Mouse (Mus musculus) limb, embryonic 14.5 days (tissue): ENCODE data around the gene Ugt2b5. TPM values are rescaled to one million over a fixed set of nuclear protein-coding genes. Genes with fewer than 3 reads are reported as not detected.
"Not testable (repeated sequence)": the region's sequence is repeated elsewhere in the genome, so short reads cannot be mapped to it uniquely, and the experiment has no call there.

Experiments used
- ATAC-seq: fragments of 200-750 bp; cut with Nextera tagmentation; 2 replicates; pipeline ENCODE4 v1.8.0; 2017; ENCODE audit warnings: low read depth, moderate number of reproducible peaks, moderate TSS enrichment; ENCODE audit not compliant: low FRiP score
- DNase-seq: peaks from one replicate; pipeline ENCODE4 v3.0.0-alpha.2; 2015; ENCODE audit warnings: low spot score
- H3K27ac ChIP-seq: fragments of 300-500 bp; sonication (generic); replicated peaks from 2 replicates; pipeline ENCODE4 v1.5.1; 2014; ENCODE audit warnings: low read depth, mild to moderate bottlenecking, low read length, moderate library complexity, mixed read lengths
- H3K27me3 ChIP-seq: fragments of 300-500 bp; sonication (generic); 2 replicates; pipeline ENCODE4 v1.6.1; 2014; ENCODE audit warnings: low read length, mixed read lengths; ENCODE audit not compliant: control insufficient read depth, insufficient read depth
- H3K36me3 ChIP-seq: fragments of 300-500 bp; sonication (generic); 2 replicates; pipeline ENCODE4 v1.6.1; 2014; ENCODE audit warnings: mild to moderate bottlenecking, low read length, moderate library complexity, mixed read lengths; ENCODE audit not compliant: control insufficient read depth, insufficient read depth
- H3K4me1 ChIP-seq: fragments of 300-500 bp; sonication (generic); 2 replicates; pipeline ENCODE4 v1.6.1; 2014; ENCODE audit warnings: antibody characterized with exemption, low read length, mixed read lengths; ENCODE audit not compliant: control insufficient read depth, insufficient read depth
- H3K4me2 ChIP-seq: fragments of 300-500 bp; sonication (generic); replicated peaks from 2 replicates; pipeline ENCODE4 v1.6.1; 2014; ENCODE audit warnings: low read depth, mild to moderate bottlenecking, low read length, moderate library complexity; ENCODE audit not compliant: severe bottlenecking
- H3K4me3 ChIP-seq: fragments of 300-500 bp; sonication (generic); replicated peaks from 2 replicates; pipeline ENCODE4 v1.5.1; 2014; ENCODE audit warnings: low read length
- H3K9ac ChIP-seq: fragments of 300-500 bp; sonication (generic); 2 replicates; pipeline ENCODE4 v1.6.1; 2014; ENCODE audit warnings: mild to moderate bottlenecking, low read depth, low read length, moderate library complexity; ENCODE audit not compliant: severe bottlenecking
- H3K9me3 ChIP-seq: fragments of 300-500 bp; sonication (generic); 2 replicates; pipeline ENCODE4 v1.6.1; 2016; ENCODE audit warnings: low read length; ENCODE audit not compliant: control insufficient read depth
- POLR2A ChIP-seq: fragments of 200-500 bp; IDR thresholded peaks from 2 replicates; pipeline ENCODE4 v1.8.0; 2012; ENCODE audit warnings: inconsistent platforms, mild to moderate bottlenecking, moderate library complexity, borderline replicate concordance; ENCODE audit not compliant: insufficient read depth, insufficient read length; ENCODE audit errors: extremely low read depth
- WGBS: fragments of 180-500 bp; shearing (Covaris S2); extraction: QIAGEN DNeasy Blood & Tissue Kit; methylation state at CpG from one replicate; pipeline ENCODE4 v1.1.7; 2014; 5-methylcytosine and 5-hydroxymethylcytosine counted together
- polyA plus RNA-seq, 2 experiments: library from polyadenylated mRNA; depleted of rRNA in 1 of 2; stranded (reverse) in 1 of 2; unstranded in 1 of 2; fragments of >200 nt; fragmentation: Nextera tagmentation in 1 of 2; extraction: Ambion mirVana in 1 of 2; gene quantifications; 2 replicates each; pipeline versions ENCODE4 v1.2.1 to v1.2.3; 2012 to 2014

Ugt2b5 gene
- polyA plus RNA-seq (2012; rRNA removed) (0.04 TPM in 1 of 2 replicates, not detected in the other), polyA plus RNA-seq (2014; fragmentation: Nextera tagmentation; extraction: Ambion mirVana) (not detected in 2 replicates)

DNA sequence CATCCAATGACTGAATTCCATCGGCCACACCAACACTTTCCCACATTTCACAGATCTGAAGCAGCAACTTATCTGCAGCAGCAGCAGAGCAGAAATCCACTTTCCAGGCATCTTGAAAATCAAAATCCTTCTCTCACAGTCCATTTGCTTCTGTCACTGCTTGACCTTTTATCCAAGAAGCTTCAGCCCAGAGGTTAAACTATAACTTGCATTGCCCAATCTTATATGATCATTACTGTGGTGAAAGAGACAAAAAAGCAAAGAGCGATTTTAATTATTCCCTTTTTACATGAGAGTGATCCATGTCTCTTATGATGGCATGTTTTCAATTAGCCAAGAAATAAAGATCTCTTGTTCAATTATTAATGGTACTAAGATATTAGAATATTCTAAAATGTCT lies at the start of gene Ugt2b5:
TSS of gene Ugt2b5 (minus strand) at position 123 of the 400 bp plus-strand sequence.
- not testable (repeated sequence) for H3K4me2 ChIP-seq, H3K4me1 ChIP-seq, H3K9me3 ChIP-seq, H3K9ac ChIP-seq, ATAC-seq, H3K36me3 ChIP-seq, H3K4me3 ChIP-seq, H3K27ac ChIP-seq, H3K27me3 ChIP-seq, DNase-seq
- WGBS: 88% methylated on average over 1 of the region's 2 CpGs

DNA sequence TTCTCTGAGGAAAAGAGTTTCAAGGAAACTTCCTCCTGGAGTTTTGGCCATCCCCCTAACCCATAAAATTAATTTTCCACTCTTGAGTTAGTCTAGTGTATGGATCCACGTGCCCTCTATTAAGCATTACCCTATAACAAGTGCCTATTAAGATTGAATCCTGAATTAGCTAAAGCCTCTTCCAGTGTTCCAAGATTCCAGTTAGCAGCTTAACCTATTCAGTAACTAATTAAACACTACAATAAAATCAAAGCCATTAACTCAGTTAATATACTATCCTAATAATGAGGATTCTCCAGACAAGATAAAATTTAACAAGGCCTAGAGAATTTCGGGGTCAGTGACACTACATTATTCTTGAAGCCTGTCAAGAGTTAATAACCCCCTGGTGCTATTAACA lies 35.7 kb upstream of the Ugt2b5 start:
- H3K4me1 ChIP-seq, H3K36me3 ChIP-seq, DNase-seq, H3K4me3 ChIP-seq, H3K27ac ChIP-seq, H3K4me2 ChIP-seq, H3K27me3 ChIP-seq, ATAC-seq, H3K9ac ChIP-seq, H3K9me3 ChIP-seq: not testable (repeated sequence)
- 33% methylated on average over 2 of the region's 2 CpGs for WGBS

DNA sequence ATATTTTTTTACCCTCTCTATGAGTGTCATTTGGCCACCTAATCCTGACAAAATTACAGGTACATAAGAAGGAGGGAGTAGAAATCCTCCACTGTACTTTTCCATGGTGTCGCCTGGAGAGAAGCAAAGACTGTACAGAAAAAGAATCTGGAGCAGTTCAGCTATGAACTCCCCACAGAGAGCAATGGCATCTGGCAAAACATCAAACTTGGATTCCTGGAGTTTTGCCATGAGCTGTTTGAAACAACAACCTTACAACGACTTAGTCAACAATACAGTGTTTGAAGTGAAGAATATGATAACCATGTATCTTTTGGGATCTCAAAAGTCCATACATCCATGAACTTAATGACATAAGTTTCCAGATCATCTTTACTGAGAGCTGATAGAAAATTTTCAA lies 34.6 kb upstream of the Ugt2b5 start:
- WGBS: 70% methylated on average over 2 of the region's 2 CpGs
- Histone ChIP-seq H3K27me3 (no peaks in the 10 kb centered on the region), H3K27ac (no peak overlapping the region), H3K36me3 (no peaks in the 10 kb centered on the region), H3K4me2 (no peak overlapping the region), H3K9me3 (no peaks in the 10 kb centered on the region), H3K4me1 (no peaks in the 10 kb centered on the region), H3K4me3 (no peak overlapping the region), H3K9ac (no peak overlapping the region)
- ATAC-seq (no peak), DNase-seq (no peak)
- TF ChIP-seq POLR2A: no peak

DNA sequence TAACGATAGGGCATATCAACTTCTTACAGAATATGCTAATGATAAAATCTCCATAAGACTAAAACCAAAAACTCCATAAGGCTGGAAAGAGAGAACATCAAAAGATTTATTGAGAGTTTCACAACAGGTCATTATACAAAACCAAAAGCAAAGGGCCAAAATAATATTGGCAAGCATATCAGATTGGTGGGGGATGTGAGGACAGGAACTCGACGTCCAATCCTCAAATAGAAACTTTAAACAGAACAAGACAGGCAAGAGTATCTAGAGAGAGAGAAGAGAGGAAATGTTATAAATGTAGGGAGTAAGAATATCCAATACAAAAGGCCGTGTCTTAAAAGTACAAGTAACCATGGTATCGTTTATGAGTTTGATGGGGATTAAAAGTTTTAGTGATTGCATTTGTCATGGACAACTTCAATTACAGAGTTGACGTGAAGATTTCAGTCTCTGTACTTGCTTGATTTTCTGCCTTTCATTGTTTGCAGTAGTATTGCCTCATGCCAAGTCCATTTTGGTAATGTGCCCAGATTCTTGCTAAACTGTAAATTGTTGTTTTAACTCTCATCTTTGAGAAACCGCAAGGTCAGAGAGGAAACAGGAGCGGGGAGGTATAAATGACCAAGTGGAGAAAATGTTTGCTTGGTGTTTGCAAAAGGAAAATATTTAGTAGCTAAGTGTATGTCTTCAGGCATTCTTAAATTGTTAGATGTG lies 7.8 kb upstream of the Ugt2b5 start:
- 83% methylated on average over 8 of the region's 8 CpGs for WGBS

DNA sequence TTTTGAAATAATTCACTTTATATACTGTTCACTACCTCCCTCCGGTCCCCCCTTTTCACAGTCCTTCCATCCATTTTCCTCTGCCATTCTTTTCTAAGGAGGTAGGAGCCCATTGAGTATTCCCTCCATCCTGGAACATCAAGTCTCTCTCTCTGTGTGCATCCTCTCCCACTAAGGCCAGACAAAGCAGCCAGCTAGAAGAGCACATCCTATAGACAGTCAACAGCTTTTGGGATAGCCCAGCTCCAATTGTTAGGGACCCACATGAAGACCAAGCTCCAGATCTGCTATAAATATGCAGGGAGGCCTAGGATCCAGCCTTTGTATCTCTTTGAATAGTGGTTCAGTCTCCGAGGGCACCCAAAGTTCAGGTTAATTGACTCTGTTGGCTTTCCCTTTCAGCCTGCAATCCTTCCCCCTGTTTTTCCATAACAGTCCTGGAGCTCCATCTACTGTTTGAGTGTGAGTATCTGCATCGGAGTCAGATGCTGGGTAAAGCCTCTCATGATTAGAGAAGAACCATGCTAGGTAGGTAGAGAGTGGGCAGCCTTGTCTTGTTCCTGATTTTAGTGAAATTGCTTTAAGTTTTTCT lies 2.8 kb upstream of the Ugt2b5 start:
- H3K4me1 ChIP-seq: no peaks in the 10 kb centered on the region
- no peak for TF ChIP-seq POLR2A
- no peak overlapping the region for H3K4me3 ChIP-seq
- no peak overlapping the region for H3K4me2 ChIP-seq
- H3K27me3 ChIP-seq: no peaks in the 10 kb centered on the region
- no peaks in the 10 kb centered on the region for H3K36me3 ChIP-seq
- DNase-seq (no peak), ATAC-seq (no peak)
- no peak overlapping the region for H3K27ac ChIP-seq
- H3K9me3 ChIP-seq: no peaks in the 10 kb centered on the region
- H3K9ac ChIP-seq: no peak overlapping the region
- 43% methylated on average over 3 of the region's 3 CpGs for WGBS

More for the DNA sequence above, 7.8 kb upstream of the Ugt2b5 start:
- DNase-seq (no peak), ATAC-seq (no peak)
- H3K36me3 ChIP-seq: no peaks in the 10 kb centered on the region
- no peak overlapping the region for H3K4me3 ChIP-seq
- no peaks in the 10 kb centered on the region for H3K27me3 ChIP-seq
- no peaks in the 10 kb centered on the region for H3K9me3 ChIP-seq
- H3K4me2 ChIP-seq: no peak overlapping the region
- no peaks in the 10 kb centered on the region for H3K4me1 ChIP-seq
- no peak overlapping the region for H3K9ac ChIP-seq
- TF ChIP-seq POLR2A: no peak
- no peak overlapping the region for H3K27ac ChIP-seq

DNA sequence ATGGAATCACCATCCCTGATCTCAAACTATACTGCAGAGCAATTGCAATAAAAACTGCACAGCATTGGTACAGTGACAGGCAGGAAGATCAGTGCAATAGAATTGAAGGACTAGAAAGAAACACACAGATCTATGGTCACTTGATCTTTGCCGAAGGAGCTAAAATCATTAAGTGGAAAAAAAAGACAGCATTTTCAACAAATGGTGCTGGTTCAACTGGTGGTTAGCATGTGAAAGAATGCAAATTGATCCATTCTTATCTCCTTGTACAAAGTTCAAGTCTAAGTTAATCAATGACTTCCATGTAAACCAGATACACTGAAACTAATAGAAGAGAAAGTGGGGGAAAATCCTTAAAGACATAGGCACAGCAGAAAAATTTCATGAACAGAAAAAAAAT lies 36.4 kb downstream of the Ugt2b5 start:
- not testable (repeated sequence) for DNase-seq, H3K4me1 ChIP-seq, H3K4me2 ChIP-seq, H3K27me3 ChIP-seq, H3K27ac ChIP-seq, H3K4me3 ChIP-seq, ATAC-seq, H3K9ac ChIP-seq, H3K9me3 ChIP-seq, H3K36me3 ChIP-seq
- 98% methylated on average over 1 of the region's 1 CpGs for WGBS
